Mouse (Mus musculus) A20 (cell line): ENCODE results near the gene Exoc3l4.

Experiments
- DNase-seq: peaks from one replicate; pipeline ENCODE4 v3.0.0-alpha.2; 2011; ENCODE audit warnings: low read depth, low spot score

The Exoc3l4 gene

DNA sequence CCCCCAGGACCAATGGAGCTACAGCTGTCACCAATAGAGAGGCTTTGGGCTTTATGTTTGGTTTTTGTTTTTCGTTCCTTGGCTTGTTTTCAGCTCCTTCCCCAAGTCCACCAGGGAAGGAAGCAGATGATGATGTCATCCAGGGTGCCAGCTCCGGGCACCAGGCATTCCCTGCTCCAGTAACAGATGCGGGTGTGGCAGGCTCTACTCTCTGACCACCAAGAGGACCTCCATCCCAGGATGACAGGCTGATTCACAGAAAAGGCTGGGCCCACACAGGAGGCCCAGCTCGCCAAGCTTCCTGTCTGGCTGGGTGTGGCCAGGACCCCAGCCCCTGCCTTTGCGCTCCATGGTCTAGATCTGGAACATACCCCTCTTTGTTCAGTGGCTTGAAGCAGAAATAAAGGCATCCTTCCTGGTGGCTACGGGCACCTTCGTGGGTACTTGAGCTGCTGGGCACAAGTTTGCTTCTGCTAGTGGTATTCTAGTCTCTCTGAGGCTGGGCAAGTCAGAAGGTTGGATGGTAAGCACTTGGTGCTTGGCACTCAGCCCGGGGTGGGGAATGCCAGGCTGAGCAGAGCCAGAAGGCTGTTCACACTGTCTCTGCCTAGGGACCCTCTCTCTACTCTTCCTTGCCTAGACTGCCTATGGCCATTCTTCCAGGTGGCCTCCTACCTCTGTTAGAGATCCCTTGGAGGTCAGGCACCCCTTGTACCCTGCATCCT, 5.0 kb upstream of the Exoc3l4 start:
- no peak for DNase-seq

DNA sequence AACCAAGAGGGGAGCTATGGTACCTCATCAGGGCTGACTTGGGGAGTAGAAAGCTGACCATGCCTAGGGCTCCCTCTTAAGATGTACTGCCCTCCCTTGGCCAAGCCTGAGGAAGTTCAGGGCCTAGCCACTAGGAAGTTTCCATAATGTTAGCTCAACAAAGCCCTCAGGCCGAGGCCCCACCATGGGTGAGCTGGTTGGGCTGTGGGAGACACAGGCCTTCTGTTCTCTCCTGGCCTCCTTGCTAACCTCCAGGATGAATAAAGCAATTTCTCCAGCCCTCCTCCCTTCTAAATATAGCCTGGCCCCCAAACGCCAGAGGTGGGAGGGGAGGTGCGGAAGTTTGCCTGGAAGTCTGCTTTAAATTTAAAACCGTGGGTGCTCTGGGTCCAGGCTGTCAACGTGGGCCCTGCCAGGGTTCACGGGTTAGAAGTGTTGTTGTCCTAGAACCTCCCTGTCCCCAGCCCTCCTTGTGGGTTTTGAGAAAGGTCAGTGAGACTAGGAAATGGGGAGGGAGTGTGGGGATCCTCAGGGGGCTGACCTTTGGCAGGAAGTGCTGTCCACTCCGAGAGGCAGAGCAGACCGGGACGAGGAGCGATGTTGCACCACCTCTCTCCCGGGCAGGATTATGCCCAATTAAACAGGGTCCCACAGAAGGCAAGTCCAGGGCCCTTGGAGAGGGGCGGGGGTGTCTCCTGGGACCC, 4.1 kb upstream of the Exoc3l4 start:
- no peak for DNase-seq

DNA sequence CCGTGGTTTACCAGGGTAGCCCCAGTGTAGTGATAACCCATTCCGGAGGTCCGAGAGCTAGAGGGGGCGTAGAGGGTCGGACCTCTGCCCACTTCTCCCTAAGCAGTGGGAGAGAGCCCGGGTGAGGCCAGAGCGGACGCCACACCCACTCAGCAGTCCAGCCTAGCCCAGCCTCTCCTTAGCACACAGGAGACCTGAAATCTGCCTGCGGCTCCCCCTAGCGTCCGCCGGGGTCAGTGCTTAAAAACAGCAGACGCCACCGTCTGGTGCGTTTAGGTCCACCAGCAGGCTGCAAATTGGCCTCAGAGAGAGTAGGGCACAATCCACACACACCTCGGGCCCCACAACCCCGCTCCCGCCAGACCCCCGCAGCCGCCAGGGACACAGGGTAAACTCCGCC, 3.5 kb upstream of the Exoc3l4 start:
- peak; percentile 84 for DNase-seq

DNA sequence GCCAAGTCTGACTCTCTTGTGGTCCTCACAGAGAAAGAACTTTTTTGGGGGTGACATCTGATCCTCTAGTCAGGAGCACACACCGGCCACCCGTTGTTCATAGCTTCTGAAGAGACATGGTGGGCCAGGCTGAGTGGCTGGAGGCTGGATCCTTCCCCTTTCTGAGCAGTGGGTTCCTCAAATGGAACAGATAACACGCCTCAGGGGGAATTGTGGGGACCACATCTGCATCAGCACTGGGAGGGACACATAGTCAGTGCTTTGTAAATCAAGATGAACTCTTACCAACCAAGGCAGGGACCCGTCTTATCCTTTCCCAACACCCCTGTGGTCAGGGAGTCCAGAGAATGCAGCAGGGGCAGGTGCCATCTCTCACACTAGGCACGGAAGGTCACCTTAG, 3.1 kb downstream of the Exoc3l4 start:
- no peak for DNase-seq

DNA sequence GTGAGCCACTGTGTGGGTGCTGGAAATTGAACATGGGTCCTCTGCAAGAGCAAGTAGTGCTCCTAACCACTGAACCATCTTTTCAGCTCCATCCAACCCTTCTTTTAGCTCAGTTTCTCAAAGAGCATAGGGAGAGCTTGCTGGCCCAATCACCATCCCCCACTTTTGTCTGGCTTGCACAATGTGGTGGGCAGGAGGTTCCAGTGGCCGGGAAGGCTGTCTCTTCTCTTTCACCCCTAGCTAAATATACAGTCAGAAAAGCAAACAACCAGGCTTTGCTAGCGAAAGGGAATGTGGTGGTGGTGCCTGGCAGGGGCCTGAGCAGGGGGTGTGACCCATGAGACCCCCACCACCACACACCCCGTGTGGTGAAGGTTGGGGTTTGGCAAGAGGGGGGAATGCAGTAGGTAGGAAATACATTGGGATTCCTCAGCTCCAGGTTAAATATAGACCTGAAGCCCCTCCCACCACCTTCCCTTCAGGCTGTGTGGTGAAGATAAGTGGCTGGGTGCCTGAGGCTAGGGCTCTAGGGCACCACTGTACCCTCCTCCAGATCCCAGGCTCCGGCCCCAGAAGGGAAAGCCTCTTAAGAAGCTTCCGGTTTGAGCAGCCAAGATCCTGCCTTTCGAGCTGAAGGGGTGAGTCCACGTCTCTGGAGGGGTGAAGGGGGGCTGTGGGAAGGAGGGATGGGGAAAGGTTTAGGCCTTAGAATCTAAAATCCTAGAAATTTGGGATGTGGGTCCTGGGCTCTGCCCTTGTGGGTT, 4.3 kb downstream of the Exoc3l4 start:
- no peak for DNase-seq

DNA sequence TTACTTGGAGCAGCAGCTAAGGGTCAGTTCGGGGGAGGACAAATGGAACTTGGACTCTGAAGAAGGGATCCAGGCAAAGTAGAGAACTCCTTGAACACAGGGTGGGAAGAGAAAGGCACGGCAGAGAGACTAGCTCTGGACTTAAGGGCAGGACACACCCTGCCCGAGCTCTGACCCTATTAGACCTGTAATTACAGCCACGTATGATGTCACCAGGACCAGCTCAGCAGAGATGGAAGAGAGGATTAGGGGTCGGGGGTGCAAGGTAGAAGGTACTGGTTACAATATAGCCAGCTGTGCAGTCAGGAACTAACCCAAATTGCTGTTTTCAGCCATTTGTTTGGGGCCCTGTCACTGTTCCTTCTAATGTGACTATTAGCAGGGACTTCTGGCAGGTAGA, 6.0 kb downstream of the Exoc3l4 start:
- no peak for DNase-seq

DNA sequence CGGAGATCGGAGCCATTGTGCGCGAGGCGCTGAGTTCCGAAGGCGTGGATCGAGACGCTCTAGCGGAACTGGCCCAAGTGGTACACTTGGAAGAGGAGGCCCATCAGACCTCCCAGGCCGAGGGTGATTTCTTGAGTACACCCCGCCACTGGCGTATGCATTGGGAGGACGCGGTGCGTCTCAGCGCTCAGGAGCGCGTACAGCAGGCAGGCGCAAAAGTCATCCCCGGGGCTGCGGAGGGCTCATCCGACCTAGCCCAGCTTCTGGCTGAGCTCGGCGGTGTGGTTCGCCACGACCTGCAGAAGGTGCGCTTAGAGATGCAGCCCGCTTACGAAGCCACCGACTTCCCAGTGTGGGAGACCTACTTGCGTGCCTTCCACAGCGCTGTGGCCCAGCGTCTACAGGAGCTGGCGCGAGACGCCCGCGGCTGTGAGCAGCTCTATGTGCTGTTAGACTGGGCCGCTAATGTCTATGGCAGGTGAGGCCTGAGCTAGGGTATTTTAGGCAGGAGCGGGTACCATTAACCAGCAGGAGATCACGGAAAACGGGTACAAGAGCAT, 6.8 kb downstream of the Exoc3l4 start:
- no peak for DNase-seq

DNA sequence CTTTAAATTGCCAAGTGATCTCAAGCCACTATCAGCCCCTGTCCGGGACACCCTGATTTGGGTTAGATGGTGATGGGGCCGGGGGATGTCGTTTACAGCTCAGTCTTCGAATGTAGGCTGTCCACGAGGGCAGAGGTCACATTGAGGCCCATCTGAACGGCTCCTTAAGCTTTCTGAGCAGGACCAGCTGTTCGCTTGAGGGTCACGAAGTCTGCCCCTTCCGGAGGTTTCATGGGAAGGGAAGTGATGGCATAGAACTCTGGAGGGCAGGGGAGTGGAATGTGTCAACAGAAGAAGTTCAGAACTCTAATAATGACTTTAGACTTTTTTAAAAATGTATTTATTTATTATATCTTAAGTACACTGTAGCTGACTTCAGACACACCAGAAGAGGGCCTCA, 7.7 kb downstream of the Exoc3l4 start:
- no peak for DNase-seq

DNA sequence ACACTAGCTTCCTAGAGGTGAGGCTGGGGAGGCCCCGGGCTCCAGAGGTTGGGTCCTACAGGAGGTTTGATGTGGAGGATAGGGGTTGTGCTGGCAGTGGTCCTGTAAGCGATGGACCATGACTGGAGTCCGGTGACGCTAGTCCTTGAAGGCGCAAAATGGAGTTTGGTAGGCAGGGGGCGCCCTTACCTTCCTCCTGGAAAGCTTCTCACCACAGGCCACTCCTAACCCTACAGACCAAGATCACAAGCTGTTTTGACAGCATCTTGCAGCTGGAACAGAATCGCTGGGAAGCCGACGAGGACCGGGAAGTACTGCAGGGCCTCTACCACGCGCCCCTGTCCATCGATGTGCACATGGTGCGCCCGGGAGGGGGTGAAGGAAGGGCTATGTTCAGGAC, 8.4 kb downstream of the Exoc3l4 start:
- peak; percentile 69 for DNase-seq

DNA sequence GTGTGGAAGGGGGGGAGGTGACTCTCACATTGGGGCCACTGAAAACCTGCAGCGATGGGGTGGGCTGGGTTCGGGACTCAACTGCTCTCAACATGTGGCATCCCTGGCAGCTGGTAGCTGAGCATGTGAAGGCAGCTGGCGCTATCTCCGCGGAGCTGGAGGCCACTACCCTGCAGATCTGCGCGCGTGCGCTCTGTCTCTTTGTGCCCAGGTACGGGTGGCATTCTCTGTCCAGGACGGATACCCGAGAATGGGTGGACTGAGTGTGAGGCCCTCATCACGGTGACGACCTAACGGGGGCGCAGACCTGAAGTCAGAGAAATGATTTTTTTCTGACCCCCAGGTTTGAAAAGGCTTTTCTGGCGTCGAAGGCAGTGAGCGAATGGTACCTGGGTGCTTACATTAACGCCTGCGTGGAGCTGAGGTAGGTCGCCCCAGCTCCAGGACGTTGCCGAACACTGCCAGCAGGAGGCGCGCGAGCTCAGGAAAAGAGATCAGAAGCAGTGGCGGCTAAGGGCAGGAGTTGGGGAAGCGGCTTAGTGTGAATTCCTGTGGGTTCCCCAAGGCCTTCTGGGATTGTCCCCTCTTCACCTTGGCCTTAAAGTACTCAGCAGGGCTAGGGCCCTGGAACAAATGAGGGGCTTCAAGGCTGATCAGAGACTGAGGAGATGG, 9.1 kb downstream of the Exoc3l4 start:
- DNase-seq: peak; percentile 81

DNA sequence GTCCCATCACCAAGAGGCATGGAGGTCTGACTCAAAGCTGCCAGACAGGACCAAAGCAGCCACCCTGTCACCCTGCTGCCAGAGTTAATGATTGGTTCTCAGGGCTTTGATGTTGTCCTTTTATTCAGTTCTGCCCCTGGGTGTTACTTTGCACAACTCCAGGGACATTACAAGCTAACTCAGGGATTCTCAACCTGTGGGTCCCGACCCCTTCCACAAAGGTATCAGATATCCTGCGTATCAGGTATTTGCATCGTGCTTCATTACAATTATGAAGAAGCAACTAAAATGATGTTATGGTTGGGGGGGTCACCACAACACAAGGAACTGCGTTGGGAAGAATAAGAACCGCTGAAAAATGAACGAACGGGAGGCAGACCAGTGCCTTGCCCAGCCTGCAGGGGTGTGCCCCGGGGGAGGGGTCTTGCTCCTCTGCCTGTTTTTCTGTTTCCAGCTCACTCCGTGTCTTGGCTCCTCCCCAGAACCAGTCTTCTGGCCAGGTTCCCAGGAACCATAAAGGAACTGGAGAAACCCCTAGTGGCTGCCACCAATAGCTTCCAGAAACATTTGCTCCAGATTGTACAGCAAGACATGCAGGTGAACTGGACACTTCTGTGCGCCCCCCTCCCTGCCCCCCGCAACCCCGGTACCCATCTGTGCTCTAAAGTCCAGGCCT, 10.8 kb downstream of the Exoc3l4 start:
- no peak for DNase-seq

DNA sequence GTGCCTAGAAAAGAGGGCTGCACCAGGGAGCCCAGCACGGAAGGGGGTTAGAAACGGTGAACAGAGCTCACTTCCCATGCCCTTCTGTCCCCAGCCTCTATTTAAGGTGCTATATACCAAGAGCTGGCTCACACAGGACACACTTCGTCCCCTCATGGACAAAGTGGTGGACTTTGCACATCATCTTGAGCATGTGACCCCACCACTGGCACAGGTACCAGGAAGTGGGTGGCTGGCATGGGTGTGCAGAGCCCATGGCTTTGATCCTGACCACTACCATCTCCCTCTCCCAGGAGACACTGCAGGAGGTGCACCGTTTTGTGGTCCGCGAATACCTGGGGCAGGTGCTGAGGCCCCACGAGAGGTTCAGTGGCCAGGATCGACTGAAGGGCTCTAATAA, 11.5 kb downstream of the Exoc3l4 start:
- no peak for DNase-seq

DNA sequence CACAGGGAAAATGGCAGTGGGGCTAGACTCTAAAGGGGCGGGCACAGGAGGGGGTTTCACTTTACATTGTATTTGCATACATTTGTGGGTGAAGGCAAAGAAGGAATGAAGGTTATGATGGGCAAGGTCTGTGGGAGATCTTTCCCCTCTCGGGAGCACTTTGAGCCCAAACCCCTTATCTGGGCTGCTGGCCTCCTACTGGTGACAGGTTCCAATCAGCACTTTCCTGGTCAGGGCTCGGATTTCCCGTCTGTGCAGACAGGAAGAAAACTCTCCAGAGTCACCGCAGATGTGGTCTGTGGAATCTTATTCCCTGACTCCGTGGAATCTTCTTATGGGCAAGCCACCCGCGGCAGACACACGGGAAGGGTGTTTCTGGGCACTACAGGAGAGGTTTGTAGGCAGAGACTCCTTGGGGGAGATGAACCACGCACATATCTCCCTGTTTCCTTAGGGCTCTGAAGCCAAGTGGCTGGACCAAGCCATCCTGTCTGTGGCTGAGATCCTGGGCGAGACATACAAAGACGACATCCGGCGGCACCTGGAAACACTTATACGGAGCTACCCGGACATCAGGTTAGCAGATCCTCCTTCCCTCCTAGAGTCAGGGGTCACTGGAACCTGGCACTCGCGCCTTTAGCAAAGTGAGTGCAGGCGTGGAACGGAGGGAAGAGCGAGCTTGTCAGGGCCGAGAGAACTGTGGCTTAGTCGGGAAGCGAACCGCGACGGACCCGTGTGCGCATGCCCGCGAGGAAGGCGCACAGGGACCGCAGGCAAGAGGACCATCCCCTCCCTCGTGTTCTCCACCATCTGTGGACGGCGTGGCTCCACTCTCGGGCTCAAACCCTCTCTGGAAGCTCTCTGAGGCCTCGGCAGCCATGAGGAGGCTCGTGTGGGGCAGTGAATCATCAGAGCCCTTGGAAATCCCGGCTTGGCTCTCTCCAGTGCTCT, 12.4 kb downstream of the Exoc3l4 start:
- peak; percentile 69 for DNase-seq

DNA sequence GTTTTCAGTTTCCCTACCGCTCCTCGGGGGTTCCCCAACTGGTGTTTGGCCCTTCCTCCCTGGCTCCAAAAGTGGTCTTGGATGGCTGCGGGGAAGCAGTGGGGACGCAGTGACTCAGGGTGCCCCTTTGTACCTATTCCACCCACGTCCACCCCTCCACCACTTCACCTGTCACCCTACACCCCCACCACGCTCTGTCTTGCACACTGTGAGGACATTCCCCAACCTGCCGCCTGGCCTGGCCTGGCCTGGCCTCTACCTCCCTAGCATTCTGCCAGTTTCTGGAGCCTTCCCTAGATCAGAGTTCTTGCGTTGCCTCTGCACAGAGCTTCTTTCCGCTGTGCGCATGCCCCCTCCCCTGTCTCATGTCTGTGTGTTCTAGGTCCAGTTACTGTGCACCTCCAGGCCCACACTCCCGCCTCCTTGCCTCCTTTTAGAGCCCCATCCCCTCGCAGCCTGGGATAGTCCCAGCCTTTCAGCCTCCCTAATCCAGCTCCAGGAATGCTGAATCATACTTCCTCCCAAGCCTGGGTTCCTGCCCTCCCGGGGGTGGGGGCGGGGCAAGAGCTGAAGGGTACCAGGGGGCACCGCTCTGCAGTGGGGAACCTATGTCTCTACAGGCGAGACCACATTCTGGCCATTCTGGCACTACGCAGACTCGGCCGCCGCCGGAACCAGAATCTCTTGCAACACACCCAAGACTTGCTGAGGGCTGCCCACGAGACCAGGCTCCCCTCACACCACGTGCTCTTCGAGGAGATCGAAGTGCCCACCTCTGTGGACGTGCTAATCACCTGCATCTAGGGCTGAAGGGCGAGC, 13.4 kb downstream of the Exoc3l4 start:
- no peak for DNase-seq

DNA sequence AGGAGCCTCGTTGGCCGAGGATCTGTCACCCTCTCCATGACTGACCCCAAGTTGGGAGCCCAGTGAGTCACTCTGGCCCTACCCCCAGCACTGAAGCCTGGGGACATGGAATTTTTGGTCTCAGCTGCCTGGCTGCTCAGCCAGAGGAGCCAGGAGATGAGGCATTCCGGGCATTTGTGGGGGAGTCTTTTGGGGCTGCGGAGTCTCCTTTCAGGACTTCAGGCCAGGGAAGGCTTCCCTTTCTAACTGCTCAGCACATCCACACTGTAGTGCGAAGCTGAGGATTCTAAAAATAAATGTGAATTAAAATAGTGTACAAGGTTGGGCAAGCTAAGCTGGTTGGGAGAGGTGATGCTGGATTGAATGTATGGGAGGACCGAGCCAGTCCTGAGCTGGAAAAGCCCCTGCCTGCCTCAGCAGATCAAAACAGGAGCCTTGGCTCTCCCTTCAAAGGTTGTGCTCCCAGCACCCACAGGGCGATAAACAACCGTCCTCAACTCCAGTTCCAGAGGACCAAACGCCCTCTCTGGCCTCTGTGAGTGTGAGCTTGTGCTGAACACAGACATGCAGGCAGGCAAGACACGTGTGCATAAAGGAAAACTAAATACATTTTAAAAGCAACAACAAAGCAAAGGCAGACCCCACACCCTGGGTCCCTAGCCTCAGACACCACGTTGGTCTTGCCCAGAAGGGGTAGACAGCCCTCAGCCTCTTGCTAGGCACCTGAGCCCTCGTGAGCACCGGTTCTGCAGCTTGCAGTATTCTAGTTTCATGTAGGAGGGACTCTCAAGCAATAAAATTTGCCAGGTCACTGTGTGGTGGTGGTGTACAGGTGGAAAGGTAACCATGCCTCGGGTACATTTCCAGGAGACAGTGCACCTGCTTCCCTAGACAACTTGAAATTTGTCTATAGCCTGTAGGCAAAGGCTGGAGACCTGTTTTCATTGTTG, 14.3 kb downstream of the Exoc3l4 start:
- DNase-seq: no peak

DNA sequence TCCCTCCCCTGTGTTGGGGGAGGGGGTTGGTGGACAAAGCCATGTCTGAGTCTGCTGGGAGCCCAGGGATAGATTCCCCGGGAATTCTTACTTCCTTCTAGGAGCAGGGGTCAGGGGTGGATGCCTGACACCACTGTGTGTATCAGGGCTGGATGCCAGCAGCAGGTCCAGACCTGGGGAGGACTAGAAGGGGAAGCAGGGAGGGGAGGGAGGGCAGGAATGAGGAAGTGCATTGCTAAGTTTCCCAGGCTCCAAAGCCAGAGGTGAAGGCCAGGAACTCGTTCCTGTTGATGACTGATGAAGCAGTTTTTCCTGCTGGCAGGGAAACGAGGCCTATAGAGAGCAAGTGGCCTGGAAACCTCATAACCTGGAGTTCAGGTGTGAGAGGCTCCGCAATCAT, 15.3 kb downstream of the Exoc3l4 start:
- DNase-seq: no peak

DNA sequence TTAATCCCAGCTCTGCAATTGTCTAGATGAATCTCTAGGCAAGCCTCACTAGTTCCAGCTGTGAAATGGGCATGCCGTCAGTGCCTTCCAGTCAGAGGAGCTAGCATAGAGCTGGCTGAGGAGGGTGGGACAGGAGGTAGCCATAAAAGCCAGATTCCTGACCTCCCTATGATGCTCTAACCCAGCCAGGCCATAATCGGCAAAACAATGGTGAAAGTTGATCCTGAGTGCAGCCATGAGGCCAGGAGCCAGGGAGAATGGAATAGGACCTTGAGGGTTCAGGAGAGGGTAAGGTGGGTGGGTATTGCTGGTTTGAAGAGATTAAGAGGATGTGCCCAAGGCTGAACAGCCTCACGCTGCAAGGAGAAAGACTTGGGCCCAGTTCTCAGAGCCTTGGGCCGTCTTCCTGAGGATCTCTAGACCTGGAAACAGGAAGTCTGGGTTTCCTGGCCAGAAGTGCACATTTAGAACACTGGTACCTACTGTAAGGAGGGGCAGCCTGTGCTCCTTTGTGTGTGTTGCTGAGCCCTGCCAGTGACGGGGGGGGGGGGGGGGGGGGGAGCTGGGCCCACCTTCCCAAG, 16.0 kb downstream of the Exoc3l4 start:
- DNase-seq: no peak
